8 mouse cellular contexts compared by ENCODE assay signal in genomic region chr12:85474298-85475231, GRCm38 (mm10). TPM values are rescaled to one million over a fixed set of nuclear protein-coding genes. Genes with fewer than 3 reads are reported as not detected.
DNase-seq lines count a peak whose midpoint lies in the region; ATAC-seq lines count a peak whose summit lies in the region.

No protein-coding gene starts in this region.

- peaks cover 19% of the 10 kb centered on the region for H3K4me1 ChIP-seq in embryonic facial prominence, embryonic 14.5 days (ENCODE audit: control insufficient read depth, insufficient read depth, low read length)
- H3K4me1 ChIP-seq in heart, embryonic 13.5 days, result peaks cover 46% of the 10 kb centered on the region
- peaks cover 65% of the 10 kb centered on the region for H3K4me1 ChIP-seq in liver, embryonic 15.5 days (replicated peaks)
- H3K4me1 ChIP-seq in neural tube, embryonic 13.5 days (replicated peaks), result peaks cover 45% of the 10 kb centered on the region

- H3K36me3 ChIP-seq in embryonic facial prominence, embryonic 14.5 days (ENCODE audit: control insufficient read depth, insufficient read depth, low read length), result no peaks in the 10 kb centered on the region
- H3K36me3 ChIP-seq in heart, embryonic 13.5 days, result peaks cover 9% of the 10 kb centered on the region; the same call in 1 of the 2 replicates
- 0 out of 2 replicates have a peak, but pooled peaks cover 5% of the 10 kb centered on the region for H3K36me3 ChIP-seq in liver, embryonic 15.5 days (replicated peaks)
- H3K36me3 ChIP-seq in neural tube, embryonic 13.5 days, result no peaks in the 10 kb centered on the region

- peak; percentile 84 for DNase-seq in CD4-positive helper T cell, adult 2 months (ENCODE audit: low read depth, low spot score)
- peak; percentile 68 for DNase-seq in adrenal gland, adult 8-10 months
- peak; percentile 71 for DNase-seq in embryonic facial prominence, embryonic 14.5 days (ENCODE audit: low spot score)
- DNase-seq in kidney, postnatal 36 days, result peak; percentile 28 to 52
- DNase-seq in thymus, postnatal 4 days, result peak; percentile 58

- ATAC-seq in embryonic facial prominence, embryonic 14.5 days (ENCODE audit: low read depth), result peak; percentile 12
- no peak for ATAC-seq in heart, embryonic 13.5 days (ENCODE audit: extremely low read depth, insufficient number of reproducible peaks, low FRiP score, low TSS enrichment)
- peak; percentile 36; the same call in 1 of the 2 replicates for ATAC-seq in liver, embryonic 15.5 days (ENCODE audit: insufficient read depth)
- ATAC-seq in neural tube, embryonic 13.5 days (ENCODE audit: low read depth), result peak; percentile 32; the same call in 1 of the 2 replicates

- WGBS in embryonic facial prominence, embryonic 14.5 days, result under 1% methylated on average over 45 of the region's 49 CpGs
- under 1% methylated on average over 49 of the region's 49 CpGs for WGBS in heart, embryonic 13.5 days
- under 1% methylated on average over 49 of the region's 49 CpGs for WGBS in liver, embryonic 15.5 days (ENCODE audit: insufficient replicate concordance)
- under 1% methylated on average over 49 of the region's 49 CpGs for WGBS in neural tube, embryonic 13.5 days

- H3K4me3 ChIP-seq in embryonic facial prominence, embryonic 14.5 days (ENCODE audit: low read depth, low read length), result peak overlapping the region; percentile 46
- H3K4me3 ChIP-seq in heart, embryonic 13.5 days, result peak overlapping the region; percentile 63
- H3K4me3 ChIP-seq in liver, embryonic 15.5 days (replicated peaks), result peak overlapping the region; percentile 66
- H3K4me3 ChIP-seq in neural tube, embryonic 13.5 days, result peak overlapping the region; percentile 52

- peaks cover 22% of the 10 kb centered on the region for H3K27me3 ChIP-seq in embryonic facial prominence, embryonic 14.5 days (replicated peaks; ENCODE audit: control insufficient read depth, insufficient read depth, low read length)
- peaks cover 11% of the 10 kb centered on the region for H3K27me3 ChIP-seq in heart, embryonic 13.5 days (replicated peaks)
- peaks cover 79% of the 10 kb centered on the region for H3K27me3 ChIP-seq in liver, embryonic 15.5 days
- peaks cover 37% of the 10 kb centered on the region for H3K27me3 ChIP-seq in neural tube, embryonic 13.5 days

- H3K9me3 ChIP-seq in embryonic facial prominence, embryonic 14.5 days (ENCODE audit: control insufficient read depth, low read length), result no peaks in the 10 kb centered on the region
- no peaks in the 10 kb centered on the region for H3K9me3 ChIP-seq in heart, embryonic 13.5 days
- no peaks in the 10 kb centered on the region for H3K9me3 ChIP-seq in liver, embryonic 15.5 days (replicated peaks)
- no peaks in the 10 kb centered on the region for H3K9me3 ChIP-seq in neural tube, embryonic 13.5 days

- peak overlapping the region; percentile 84; the same call in 1 of the 2 replicates for H3K27ac ChIP-seq in embryonic facial prominence, embryonic 14.5 days (replicated peaks; ENCODE audit: low read depth, low read length)
- peak overlapping the region; percentile 89 for H3K27ac ChIP-seq in heart, embryonic 13.5 days (replicated peaks)
- H3K27ac ChIP-seq in liver, embryonic 15.5 days (replicated peaks), result peak overlapping the region; percentile 71
- peak overlapping the region; percentile 46; the same call in 1 of the 2 replicates for H3K27ac ChIP-seq in neural tube, embryonic 13.5 days (replicated peaks)

- H3K4me2 ChIP-seq in embryonic facial prominence, embryonic 14.5 days (ENCODE audit: low read depth, low read length), result peak overlapping the region; percentile 97
- peak overlapping the region; percentile 98 for H3K4me2 ChIP-seq in heart, embryonic 13.5 days
- peak overlapping the region; percentile 98 for H3K4me2 ChIP-seq in liver, embryonic 15.5 days
- peak overlapping the region; percentile 99 for H3K4me2 ChIP-seq in neural tube, embryonic 13.5 days

- peak overlapping the region; percentile 60 for H3K9ac ChIP-seq in embryonic facial prominence, embryonic 14.5 days (ENCODE audit: low read depth, low read length)
- peak overlapping the region; percentile 86 for H3K9ac ChIP-seq in heart, embryonic 13.5 days
- H3K9ac ChIP-seq in liver, embryonic 15.5 days, result peak overlapping the region; percentile 64
- H3K9ac ChIP-seq in neural tube, embryonic 13.5 days, result peak overlapping the region; percentile 68

RNA-seq across cellular contexts. Expression of gene Fos, which starts 0.9 kb away (rescaled TPM):
- 10 to 100 TPM; 13.3 to 32.9 (median 13.7) TPM for total RNA-seq in adrenal gland, adult 8-10 months (2022)
- polyA plus RNA-seq in embryonic facial prominence, embryonic 14.5 days (2014; fragmentation: Nextera tagmentation; extraction: Ambion mirVana), result 11.2 and 12.6 TPM in 2 replicates
- polyA plus RNA-seq in heart, embryonic 13.5 days (2015; fragmentation: Nextera tagmentation; extraction: Ambion mirVana), result 5.1 and 5.4 TPM in 2 replicates
- polyA plus RNA-seq in liver, embryonic 15.5 days (2015; fragmentation: Nextera tagmentation; extraction: Ambion mirVana), result 1.5 and 1.7 TPM in 2 replicates
- 1.9 and 2.8 TPM in 2 replicates for polyA plus RNA-seq in neural tube, embryonic 13.5 days (2015; fragmentation: Nextera tagmentation; extraction: Ambion mirVana)
